Mouse (Mus musculus) activated CD4-positive, CD25-positive, alpha-beta regulatory T cell (primary cell): ENCODE data around the gene Psma3. TPM values are rescaled to one million over a fixed set of nuclear protein-coding genes. Genes with fewer than 3 reads are reported as not detected.

Experiments used
- polyA plus RNA-seq, 2 experiments: library from polyadenylated mRNA; unstranded; fragments of 100-300 nt; shearing (Covaris generic); gene quantifications; one replicate each; pipeline ENCODE4 v1.2.1; 2017

Gene Psma3
- polyA plus RNA-seq, result 100 to 1,000 TPM; 386 to 401 TPM

GRCm38 (mm10) chr12:70974441-70975266, at the start of gene Psma3:
Gene Psma3 (plus strand): TSS chr12:70974621.

DNA sequence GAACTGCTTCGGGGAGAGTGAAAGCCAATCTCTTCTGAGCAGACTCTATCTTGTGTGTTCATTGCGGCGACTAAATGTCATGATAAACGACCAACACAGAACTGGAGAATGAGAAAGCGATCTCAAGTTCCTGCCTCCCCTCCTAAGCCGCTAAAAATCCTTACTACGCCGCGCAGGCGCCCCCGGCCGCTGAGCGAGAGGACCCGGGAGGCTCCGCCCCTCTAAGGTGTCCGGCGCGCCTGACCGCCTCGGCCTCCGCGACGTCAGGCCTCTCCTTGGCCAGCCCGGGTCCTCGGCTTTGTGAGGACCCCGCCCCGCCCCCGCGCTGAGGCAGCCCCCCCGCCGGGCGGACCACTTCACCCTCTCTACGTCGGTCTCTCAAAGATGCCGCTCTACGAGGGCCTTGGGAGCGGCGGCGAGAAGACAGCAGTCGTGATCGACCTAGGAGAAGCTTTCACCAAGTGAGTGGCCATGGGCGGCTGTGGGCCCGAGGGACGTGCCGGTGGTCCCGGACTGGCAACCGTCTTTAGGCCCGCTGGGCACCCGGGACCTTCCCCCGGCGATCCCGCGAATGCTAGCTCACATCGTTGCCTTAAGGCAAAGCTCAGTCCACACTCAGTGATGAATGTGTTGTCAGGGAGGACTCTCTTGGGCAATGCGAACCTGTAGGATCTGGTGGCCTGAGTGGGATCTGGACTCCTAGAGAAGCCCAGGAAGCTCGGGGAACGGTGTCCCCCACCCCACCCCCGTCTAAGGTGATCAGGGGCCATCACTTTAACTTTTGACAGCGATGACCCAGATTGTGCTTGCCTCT, 36.6 kb upstream of the Psma3 start, which contains the start of gene Actr10:
Gene Actr10, plus strand, starts transcription at position 287 of the 814 bp plus-strand sequence.

GRCm38 (mm10) chr12:71015363-71016210, 41.2 kb downstream of the Psma3 start, which contains the start of gene Arid4a:
Gene Arid4a (plus strand): TSS chr12:71015990.

Other genes with a start within 250 kb of the Psma3 start
- 10 to 100 TPM; 16.3 to 37.6 TPM for gene Frmd6, start 149.1 kb upstream of the Psma3 start, polyA plus RNA-seq
- 100 to 1,000 TPM; 329 to 400 TPM for gene Actr10, start 36.8 kb upstream of the Psma3 start, polyA plus RNA-seq
- 100 to 1,000 TPM; 122 to 148 TPM for gene Arid4a, start 41.4 kb downstream of the Psma3 start, polyA plus RNA-seq
- gene Tomm20l, start 136.8 kb downstream of the Psma3 start, polyA plus RNA-seq, result under 1 TPM in 1 of 2 experiments, not detected in 1; 0.31 TPM
- gene Timm9, start 162.1 kb downstream of the Psma3 start, polyA plus RNA-seq, result 10 to 100 TPM; 36.9 to 71.4 TPM
- 10 to 100 TPM in 1 of 2 experiments, 1 to 10 TPM in 1; 9.5 to 11.7 TPM for gene 2700049A03Rik, start 162.2 kb downstream of the Psma3 start, polyA plus RNA-seq